In genomic region chr2:28423167-28423566, GRCm38 (mm10) we compare ENCODE assay signal across 9 mouse cellular contexts. TPM values are rescaled to one million over a fixed set of nuclear protein-coding genes. Genes with fewer than 3 reads are reported as not detected.
DNase-seq lines count a peak whose midpoint lies in the region; ATAC-seq and TF ChIP-seq lines count a peak whose summit lies in the region.
"Had no signal": no experiment of that assay in that cellular context is flagged by ENCODE, and none has a peak within 500 bp of the region (broad histone marks: within the 10 kb centered on the region; RNA-seq: fewer than 3 reads in every experiment).

No protein-coding gene starts in this region.

- 17% methylated on average over 3 of the region's 3 CpGs for WGBS in bone marrow, adult 2 months
- WGBS in neural tube, embryonic 11.5 days: 37% methylated on average over 3 of the region's 3 CpGs

- H3K4me3 ChIP-seq in bone marrow, adult 2 months (replicated peaks; ENCODE audit: control insufficient read depth, low read depth, low read length): no peak overlapping the region
- no peak overlapping the region for H3K4me3 ChIP-seq in neural tube, embryonic 11.5 days (ENCODE audit: low read depth, low read length)
- H3K4me3 ChIP-seq: hindbrain, embryonic 15.5 days had no signal

- intact Hi-C loops in left cerebral cortex, postnatal 4 days (cut with DNase I): loop anchor here (10.0 kb wide), 1 partner anchor 858 kb away; no protein-coding TSS in a partner anchor

- no peaks in the 10 kb centered on the region for H3K4me1 ChIP-seq in bone marrow, adult 2 months (ENCODE audit: control insufficient read depth, insufficient read depth, low read length)
- H3K4me1 ChIP-seq in neural tube, embryonic 11.5 days (ENCODE audit: control insufficient read depth, insufficient read depth, low read length): no peaks in the 10 kb centered on the region

- no peaks in the 10 kb centered on the region for H3K27me3 ChIP-seq in neural tube, embryonic 11.5 days (ENCODE audit: control insufficient read depth, insufficient read depth, low read length)
- H3K27me3 ChIP-seq: hindbrain, embryonic 15.5 days had no signal

- no peaks in the 10 kb centered on the region for H3K9me3 ChIP-seq in neural tube, embryonic 11.5 days (ENCODE audit: control insufficient read depth, low read length)
- H3K9me3 ChIP-seq: hindbrain, embryonic 15.5 days had no signal

- TF ChIP-seq POLR2A in bone marrow, adult 2 months (IDR thresholded peaks at IDR 0.05; ENCODE audit: borderline replicate concordance, control insufficient read depth, low read depth, low read length): no peak

- no peak for ATAC-seq in neural tube, embryonic 11.5 days (ENCODE audit: insufficient read depth, low FRiP score, low TSS enrichment)

- H3K4me2 ChIP-seq in neural tube, embryonic 11.5 days (ENCODE audit: low read depth): no peak overlapping the region
- H3K4me2 ChIP-seq: hindbrain, embryonic 15.5 days had no signal

- H3K9ac ChIP-seq in neural tube, embryonic 11.5 days (ENCODE audit: low read length): no peak overlapping the region
- H3K9ac ChIP-seq: hindbrain, embryonic 15.5 days had no signal

- peak; percentile 59 for TF ChIP-seq CTCF in bone marrow, adult 2 months (IDR thresholded peaks at IDR 0.05; ENCODE audit: control insufficient read depth, insufficient read depth, low read length)

- no peak overlapping the region for H3K27ac ChIP-seq in bone marrow, adult 2 months (ENCODE audit: control insufficient read depth, insufficient read depth, low read depth, low read length, poor library complexity)
- H3K27ac ChIP-seq in neural tube, embryonic 11.5 days (ENCODE audit: low read depth, low read length): no peak overlapping the region
- H3K27ac ChIP-seq: hindbrain, embryonic 15.5 days had no signal

- H3K36me3 ChIP-seq in neural tube, embryonic 11.5 days (ENCODE audit: control insufficient read depth, insufficient read depth, low read length): no peaks in the 10 kb centered on the region
- H3K36me3 ChIP-seq: hindbrain, embryonic 15.5 days had no signal

- DNase-seq in adrenal gland, adult (ENCODE audit: inconsistent age in 2 of 2, low spot score in 1 of 2): peak; percentile 59 to 84
- DNase-seq in adrenal gland, postnatal 4 days (ENCODE audit: low spot score in 2 of 2): no peak
- DNase-seq in left cerebral cortex, postnatal 4 days: peak; percentile 59
- no peak for DNase-seq in left cerebral cortex, adult 18-20 months (ENCODE audit: low spot score in 2 of 2)
- DNase-seq in kidney, adult 9 months: peak; percentile 64
- DNase-seq in neural tube, embryonic 11.5 days (ENCODE audit: low spot score): peak; percentile 57
- DNase-seq in frontal cortex, postnatal 10 days (ENCODE audit: low spot score in 2 of 2): no peak

RNA-seq across cellular contexts. Expression of gene Ppp1r26, which starts 23.4 kb away (rescaled TPM):
- 10 to 100 TPM; 11.5 to 12.0 TPM for total RNA-seq in adrenal gland, postnatal 4 days (2021)
- total RNA-seq in left cerebral cortex, postnatal 4 days (2021): 10 to 100 TPM; 35.8 to 36.2 TPM
- total RNA-seq in left cerebral cortex, adult 18-20 months (2021): 10 to 100 TPM; 27.1 to 27.2 TPM
- 0.29 and 0.45 TPM in 2 replicates for polyA plus RNA-seq in bone marrow, adult 2 months (2011; ENCODE audit: insufficient read depth, insufficient read length, low replicate concordance, missing spikeins)
- 4.0 and 5.0 TPM in 2 replicates for polyA plus RNA-seq in neural tube, embryonic 11.5 days (2014; fragmentation: Nextera tagmentation; extraction: Ambion mirVana)

RNA-seq across cellular contexts. Expression of gene 1700007K13Rik, which starts 43.0 kb away (rescaled TPM):
- under 1 TPM; 0.64 to 0.79 TPM for total RNA-seq in adrenal gland, postnatal 4 days (2021)
- total RNA-seq in left cerebral cortex, postnatal 4 days (2021): 1 to 10 TPM; 2.1 to 2.6 TPM
- 1 to 10 TPM; 4.4 to 5.2 TPM for total RNA-seq in left cerebral cortex, adult 18-20 months (2021)
- polyA plus RNA-seq in bone marrow, adult 2 months (2011; ENCODE audit: insufficient read depth, insufficient read length, low replicate concordance, missing spikeins): 6.8 TPM in 1 of 2 replicates, not detected in the other
- 0.42 and 0.99 TPM in 2 replicates for polyA plus RNA-seq in neural tube, embryonic 11.5 days (2014; fragmentation: Nextera tagmentation; extraction: Ambion mirVana)

RNA-seq across cellular contexts. Expression of gene Mrps2, which starts 44.7 kb away (rescaled TPM):
- total RNA-seq in adrenal gland, postnatal 4 days (2021): 10 to 100 TPM; 57.9 to 60.4 TPM
- total RNA-seq in left cerebral cortex, postnatal 4 days (2021): 10 to 100 TPM; 38.5 to 39.2 TPM
- 10 to 100 TPM; 37.3 to 40.1 TPM for total RNA-seq in left cerebral cortex, adult 18-20 months (2021)
- 8.8 and 13.7 TPM in 2 replicates for polyA plus RNA-seq in bone marrow, adult 2 months (2011; ENCODE audit: insufficient read depth, insufficient read length, low replicate concordance, missing spikeins)
- 66.7 and 66.9 TPM in 2 replicates for polyA plus RNA-seq in neural tube, embryonic 11.5 days (2014; fragmentation: Nextera tagmentation; extraction: Ambion mirVana)

Comparison
In these comparisons a context has a peak if more than half of its experiments do, and no peak if none do; other contexts are left out.
1. DNase-seq: peak in adrenal gland, adult (2 of 2), left cerebral cortex, postnatal 4 days (single experiment), kidney, adult 9 months (single experiment) and neural tube, embryonic 11.5 days (single experiment); none in adrenal gland, postnatal 4 days (0 of 2), left cerebral cortex, adult 18-20 months (0 of 2) and frontal cortex, postnatal 10 days (0 of 2).